Mouse (Mus musculus) cerebellum, postnatal 25 days (tissue): ENCODE measurements around the gene Chil1.

Source experiments
- DNase-seq, 2 experiments: peaks; one replicate each; pipeline ENCODE4 v3.0.0; 2021; ENCODE audit warnings: mixed read lengths in 2 of 2

Gene Chil1

DNA sequence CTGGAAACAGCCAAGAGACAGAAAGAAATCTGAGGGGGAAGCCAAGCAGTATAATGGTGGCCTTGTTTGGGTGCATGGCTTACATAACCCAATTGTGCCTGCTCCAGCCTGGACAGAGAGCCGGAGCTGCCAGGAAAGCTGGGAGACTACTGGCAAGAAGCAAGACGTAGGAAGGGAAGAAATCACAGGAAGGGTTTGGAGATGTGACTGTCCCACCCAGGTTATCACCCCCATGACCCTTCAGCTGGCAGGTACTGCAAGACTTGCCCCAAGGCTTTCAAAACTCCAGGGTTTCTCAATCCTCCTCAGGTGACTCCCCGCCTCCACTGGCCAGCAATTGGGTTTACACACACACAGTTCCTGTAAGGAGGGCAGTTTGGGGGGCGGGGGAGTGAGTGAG is at the start of gene Chil1:
Chil1 (plus strand) TSS at position 152 of the 400 bp plus-strand sequence.
- DNase-seq, result peak in 1 of 2 experiments; percentile 46

DNA sequence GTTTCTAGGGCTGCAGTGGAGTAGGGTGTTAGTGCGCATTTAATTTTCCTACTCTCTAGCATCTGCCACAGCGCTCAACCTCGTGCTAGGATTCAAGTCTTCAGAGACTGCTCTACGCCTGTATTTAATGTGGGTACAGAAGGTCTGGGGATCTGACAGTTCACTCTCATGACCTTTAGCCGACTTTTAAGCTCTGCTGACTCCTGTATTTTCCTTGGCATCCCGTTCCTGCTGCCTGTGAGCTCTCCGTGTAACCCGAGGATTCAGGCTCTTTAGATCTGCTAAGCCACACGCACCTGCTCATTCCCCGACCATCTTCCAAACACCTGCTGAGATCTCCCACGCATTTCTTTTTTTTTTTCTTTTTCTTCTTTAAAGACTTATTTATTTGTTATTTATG is 48.7 kb upstream of the Chil1 start:
- DNase-seq, result no peak

DNA sequence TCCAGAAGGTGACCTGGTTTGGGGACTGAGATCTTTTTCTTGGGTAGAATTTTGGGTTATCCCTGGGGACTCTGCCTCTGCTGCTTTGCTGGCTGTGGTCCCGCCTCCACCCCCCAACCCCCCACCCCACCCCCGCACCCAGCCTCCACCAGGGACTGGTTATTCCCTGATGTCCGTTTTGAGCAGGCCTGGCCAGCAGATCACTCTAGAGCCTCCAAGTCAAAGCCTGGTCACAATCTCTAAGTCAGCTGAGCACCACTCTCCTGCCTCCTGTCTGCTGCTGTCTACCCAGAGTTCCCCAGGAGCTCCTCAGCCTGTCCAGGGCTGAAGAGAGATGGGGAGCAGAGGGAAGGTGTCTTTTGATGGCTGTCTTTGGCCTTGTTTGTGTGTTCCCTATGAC is 45.6 kb upstream of the Chil1 start:
- DNase-seq, result no peak

DNA sequence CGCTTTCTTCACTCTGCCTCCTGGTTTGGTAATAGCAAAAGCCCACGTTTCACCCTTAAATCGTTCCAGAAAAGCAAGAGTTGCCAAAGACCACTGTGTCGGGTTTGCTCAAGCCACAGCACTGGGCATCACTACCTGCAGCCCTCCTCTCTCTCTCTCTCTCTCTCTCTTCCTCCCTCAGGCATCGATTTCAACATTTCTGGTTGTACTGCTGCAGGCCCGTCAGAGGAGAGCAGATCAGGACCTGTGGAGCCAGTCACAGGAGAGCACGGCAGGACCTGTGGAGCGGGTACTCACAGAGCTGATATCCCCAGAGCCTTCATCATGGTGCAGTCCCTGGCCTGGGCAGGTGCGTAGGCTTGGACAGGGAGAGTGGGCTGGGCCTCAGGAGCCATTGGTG is 43.6 kb upstream of the Chil1 start:
- no peak for DNase-seq

DNA sequence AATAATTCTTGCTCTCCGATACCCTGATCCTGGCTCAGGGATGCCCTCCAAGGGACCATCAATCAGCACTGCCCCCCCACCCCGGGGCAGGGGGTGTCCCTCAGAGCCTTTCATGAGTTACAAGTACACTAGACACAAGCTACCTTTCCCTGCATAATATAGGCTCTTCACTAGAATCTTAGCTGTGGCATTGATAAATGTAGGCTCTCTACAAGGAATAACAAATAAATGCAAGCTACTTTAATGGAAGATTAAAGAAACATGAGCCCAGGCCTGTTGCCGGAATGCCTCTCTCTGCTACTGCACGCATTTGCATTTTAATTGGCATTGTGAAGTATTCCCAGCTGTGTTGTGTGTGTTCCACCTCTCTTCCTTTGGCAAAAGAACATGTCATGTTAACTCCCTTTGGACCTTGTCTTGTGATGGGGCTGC is 39.6 kb upstream of the Chil1 start:
- no peak for DNase-seq

DNA sequence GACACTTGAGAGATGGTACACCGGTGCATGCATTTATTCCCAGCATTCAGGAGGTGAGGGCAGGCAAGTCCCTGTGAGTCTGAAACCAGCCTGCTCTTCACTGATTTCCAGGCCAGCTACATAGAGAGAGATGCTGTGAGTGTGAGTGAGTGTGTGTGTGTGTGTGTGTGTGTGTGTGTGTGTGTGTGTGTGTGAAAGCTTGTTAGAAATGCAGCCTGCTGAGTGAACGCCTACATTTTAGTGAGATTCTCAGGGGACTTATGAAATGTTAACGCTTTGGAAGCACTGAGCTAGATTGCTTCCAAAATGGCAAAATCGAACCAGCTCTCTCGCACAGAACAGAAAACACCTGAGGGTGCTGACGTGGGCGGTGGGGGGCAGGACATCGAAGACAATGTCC is 35.9 kb upstream of the Chil1 start:
- DNase-seq, result no peak

DNA sequence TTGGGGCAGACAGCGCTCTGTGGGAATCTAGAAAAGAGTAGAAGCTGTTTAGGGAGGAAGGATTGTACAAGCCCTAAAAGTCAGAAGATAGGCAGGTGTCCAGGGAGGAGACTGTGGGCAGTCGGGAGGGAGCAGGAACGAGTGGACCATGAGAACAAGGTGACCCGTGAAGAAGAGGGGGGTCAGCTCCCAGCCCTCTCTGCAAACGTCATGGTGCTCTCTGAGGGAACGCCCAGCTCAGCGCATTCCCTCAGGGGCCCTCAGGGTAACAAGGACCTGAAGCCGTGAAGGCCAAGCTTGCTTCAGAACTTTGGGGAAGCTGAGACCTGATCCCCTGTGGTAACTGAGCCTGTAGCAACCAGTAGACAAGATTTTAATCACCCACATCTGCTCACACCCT is 31.9 kb upstream of the Chil1 start:
- DNase-seq, result no peak

DNA sequence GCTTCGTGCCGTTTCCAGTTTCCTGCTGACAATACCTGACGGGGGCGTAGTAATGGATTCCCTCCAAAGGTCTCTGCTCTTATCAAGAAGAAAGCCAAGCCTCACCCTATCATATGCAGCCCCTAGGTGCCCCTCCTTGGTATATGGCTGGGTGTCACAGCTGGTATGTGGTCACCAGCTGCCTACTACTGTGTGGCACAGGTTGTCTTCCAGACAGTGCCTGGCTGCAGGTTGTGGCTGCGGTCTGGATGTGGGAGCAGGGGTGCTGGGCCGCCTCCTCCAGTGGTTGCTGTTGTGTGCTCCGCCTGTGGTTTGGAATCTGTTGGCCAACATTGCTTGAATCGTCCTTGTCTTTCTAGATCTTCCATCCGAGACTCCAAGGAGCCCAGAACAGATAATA is 31.2 kb upstream of the Chil1 start:
- no peak for DNase-seq

DNA sequence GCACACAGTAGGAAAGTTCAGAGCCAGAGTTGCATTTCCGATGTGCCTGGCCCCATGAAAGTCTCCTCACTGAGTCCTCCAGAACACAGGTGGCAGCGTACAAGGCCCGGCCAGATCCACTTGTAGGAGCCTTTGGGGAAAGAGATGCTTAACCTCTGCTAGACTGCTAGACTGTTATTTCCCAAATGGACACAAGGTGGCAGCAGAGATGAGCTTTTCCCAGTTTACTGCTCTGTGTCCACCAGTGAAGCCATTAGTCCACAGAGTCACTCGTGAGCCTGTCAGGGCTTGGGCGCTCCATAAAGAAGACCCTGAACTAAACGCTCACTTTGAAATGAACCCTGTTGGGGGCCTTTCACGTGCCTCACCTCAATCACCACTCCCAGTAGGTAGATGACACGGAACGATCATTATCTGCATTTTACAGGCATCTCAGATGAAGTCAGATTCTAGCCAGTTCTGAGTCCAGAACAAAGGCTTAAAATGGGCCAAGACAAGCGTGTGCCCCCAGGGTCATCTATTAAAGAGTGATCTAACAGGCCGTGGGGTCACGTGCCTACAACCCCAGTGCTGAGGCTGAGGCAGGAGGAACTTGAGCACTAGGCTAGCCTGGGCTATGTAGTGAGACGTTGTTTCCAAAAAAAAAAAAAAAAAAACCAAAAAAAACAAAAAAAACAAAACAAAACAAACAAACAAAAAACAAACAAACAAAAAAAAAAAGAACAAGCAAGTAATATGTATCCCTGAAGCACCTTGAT is 30.1 kb upstream of the Chil1 start:
- DNase-seq, result peak; percentile 85 to 92

DNA sequence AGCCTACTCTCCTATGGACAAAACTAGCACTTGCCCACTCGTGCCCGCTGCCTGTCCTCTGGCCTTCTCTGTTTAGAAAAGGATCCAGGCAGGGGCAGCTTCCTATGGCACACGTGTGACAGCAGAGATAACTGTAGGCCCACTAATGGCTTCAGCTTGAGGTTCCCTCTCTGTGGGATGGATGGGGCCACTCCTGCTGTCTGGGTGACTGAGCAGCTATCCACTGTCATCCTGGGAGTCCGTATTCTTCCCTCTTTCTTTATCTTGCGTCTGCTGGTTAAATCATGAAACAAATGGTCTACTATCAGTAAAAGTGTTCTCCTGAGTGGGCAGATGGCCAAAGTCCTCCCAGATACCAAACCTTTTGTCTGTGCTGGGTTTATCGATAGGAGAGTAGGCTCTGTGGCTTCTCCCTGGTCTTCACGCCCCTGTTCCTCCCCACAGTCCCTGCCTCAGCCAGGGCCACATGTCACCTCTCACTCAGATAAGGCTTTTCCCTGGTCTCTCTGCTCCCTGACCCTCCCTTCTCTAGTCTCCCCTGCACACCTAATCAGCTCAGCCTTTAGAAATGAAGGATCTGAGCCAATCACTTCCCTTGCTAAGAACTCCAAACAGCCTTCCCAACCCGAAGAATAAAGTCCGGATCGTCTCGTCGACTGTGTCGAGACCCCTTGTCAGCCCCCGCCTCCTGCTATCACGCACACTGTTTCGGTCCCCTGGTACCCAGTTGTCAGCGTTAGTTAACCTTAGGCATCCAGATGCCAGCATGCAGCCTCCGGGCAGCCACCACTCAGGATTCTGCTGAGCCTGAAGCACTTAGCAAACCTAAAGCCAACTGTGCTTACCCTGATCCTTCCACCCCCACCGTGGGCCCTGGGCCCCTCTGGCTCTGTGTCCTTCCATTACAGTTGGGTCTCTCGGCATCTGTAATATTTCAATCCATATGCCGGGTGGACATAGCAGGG is 29.1 kb upstream of the Chil1 start:
- no peak for DNase-seq

DNA sequence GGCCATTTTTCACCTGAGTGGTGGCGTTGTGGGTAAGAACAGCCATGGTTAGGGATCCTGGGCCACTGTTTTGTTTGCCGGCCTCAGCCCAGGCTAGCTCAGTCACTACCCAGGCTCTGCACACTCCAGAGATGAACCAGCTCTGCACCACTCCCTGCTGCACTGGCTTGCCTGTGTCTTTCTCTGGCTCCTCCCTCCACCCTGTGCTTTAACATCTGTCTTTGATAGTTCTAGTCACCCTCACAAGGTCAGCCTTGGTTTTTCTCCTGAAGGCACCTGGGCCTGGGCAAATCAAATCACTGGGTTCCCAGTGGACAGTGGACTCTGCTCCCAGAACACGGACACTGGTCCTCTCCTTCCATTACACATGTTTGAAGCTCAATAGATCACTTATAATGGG is 27.9 kb upstream of the Chil1 start:
- DNase-seq, result no peak

DNA sequence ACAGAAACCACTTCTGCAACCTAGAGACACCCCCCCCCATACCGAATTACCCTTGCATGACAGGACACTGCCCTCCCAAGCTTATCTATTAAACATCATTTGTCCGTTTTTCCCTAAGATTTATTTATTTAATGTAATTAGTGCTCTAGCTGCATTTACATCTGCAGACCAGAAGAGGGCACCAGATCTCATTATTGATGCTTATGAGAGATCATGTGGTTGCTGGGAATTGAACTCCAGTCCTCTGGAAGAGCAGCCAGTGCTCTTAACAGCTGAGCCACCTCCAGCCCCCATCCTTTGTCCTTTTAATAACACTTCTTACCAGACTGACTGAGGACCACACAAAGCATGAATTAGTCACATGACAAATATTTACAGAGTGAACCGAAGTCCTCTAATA is 27.3 kb upstream of the Chil1 start:
- no peak for DNase-seq

DNA sequence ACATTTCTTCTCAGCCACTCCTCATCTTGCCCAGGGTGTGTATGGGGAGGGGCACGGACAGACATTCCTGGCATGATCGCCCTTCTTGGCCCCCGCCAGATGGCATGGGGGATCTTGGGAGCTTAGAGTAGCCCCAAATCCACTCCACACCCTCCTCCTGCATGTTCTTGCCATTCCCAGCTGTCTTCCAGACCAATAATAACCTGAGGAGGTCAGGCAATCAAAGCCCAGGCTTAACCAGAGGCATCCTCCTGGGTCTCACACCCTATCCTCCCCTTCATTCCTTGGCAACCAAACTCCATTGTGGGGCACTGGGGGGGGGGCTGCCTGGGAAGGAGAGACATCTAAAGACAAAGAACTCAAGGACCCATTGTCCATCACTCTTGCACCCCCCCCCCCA is 21.6 kb upstream of the Chil1 start:
- DNase-seq, result no peak

DNA sequence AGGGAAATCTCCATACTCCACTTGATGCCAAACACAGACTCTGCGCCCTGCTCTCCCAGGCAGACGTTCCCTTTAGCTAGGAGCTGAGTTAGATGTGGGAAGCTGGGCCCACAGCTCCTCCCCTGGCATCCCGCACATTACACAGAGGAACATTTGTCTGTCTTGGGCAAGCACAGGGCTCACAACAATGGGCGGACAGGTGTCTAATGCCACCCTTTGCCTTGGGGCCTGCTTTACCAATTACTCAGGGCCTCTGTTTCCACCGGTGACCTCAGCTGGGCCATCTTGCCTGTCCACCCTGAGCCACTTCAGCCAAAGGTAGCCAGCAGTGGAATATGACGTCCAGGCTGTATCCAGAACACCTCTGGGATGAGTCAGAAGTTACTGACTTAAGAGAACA is 20.6 kb upstream of the Chil1 start:
- DNase-seq, result no peak

DNA sequence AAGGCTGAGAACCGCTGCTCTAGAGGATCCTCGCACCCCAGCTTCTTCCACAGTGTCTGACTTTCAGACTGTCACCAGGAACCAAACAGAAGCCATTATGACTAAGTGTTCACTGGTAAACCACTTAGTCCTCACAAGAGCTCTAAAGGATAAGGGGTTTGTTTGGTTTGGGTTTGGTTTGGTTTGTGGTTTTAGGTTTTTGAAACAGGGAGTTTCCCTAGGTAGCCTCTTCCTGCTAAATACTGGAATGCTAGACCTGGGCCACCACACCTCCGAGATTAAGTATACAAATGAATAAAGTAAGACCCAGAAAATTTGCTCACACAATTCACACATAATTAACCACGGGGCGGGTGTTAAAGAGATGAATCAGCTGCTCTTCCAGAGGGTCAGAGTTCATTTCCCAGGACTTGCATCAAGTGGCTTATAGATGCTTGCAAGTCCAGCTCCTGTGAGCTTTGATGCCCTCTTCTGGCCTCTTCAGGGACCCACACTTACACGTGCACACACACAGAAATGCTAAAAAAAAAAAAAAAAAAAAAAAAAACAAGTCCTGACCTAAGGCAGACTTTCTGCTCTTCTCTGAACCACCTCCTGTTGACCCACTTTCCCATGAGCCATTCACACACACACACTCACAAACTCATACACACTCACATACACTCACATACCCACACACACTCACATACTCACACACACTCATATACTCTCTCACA is 19.3 kb upstream of the Chil1 start:
- no peak for DNase-seq

DNA sequence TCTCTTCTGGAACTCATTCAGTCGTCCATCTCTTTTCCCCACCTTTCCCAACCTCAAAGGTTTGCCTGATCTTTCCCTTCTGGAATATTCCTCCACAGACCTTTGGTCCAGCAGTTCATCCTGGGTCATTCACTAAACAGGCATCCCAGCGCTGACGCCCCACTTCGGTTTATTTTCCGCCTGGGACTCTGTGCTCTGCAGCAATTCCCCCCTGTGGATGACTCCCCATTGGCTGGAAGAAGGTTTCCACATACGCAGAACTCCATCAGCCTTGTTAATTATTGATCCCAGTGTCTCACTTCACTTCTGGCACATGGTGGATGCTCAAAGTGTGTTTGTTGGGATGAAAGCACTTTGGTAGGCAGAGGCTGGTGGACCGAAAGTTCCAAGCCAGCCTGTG is 18.5 kb upstream of the Chil1 start:
- no peak for DNase-seq

DNA sequence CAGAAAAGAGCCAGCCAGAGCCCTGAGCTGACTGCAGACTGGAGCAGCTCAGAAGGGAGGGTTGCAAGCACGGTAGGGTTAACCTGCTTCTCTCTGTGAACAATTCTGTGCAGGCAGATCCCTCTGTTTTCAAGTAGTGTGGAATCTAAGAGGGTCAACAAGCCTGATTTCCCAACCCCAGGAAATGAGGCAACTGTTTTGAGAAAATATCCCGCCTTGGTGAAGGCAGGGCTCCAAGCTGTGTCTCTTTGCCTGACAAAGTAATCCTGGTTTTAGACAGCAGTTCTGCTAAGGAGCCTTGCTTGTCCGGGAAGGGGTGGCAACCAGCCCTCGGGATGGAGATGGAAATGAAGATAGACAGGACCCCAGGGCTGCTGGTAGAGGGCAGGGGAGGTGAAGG is 17.5 kb upstream of the Chil1 start:
- DNase-seq, result no peak

DNA sequence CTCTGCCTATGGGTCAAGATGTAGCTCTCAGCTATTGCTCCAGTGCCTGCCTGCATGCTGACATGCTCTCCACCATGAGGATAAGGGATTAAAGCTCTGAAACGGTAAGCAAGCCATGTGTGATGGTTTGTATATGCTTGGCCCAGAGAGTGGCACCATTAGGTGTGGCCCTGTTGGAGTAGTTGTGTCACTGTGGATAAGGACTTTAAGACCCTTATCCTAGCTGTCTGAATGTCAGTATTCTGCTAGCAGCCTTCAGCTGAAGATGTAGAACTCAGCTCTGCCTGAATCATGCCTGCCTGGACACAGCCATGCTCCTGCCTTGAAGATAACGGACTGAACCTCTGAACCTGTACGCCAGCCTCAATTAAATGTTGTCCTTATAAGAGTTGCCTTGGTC is 15.4 kb upstream of the Chil1 start:
- DNase-seq, result no peak

DNA sequence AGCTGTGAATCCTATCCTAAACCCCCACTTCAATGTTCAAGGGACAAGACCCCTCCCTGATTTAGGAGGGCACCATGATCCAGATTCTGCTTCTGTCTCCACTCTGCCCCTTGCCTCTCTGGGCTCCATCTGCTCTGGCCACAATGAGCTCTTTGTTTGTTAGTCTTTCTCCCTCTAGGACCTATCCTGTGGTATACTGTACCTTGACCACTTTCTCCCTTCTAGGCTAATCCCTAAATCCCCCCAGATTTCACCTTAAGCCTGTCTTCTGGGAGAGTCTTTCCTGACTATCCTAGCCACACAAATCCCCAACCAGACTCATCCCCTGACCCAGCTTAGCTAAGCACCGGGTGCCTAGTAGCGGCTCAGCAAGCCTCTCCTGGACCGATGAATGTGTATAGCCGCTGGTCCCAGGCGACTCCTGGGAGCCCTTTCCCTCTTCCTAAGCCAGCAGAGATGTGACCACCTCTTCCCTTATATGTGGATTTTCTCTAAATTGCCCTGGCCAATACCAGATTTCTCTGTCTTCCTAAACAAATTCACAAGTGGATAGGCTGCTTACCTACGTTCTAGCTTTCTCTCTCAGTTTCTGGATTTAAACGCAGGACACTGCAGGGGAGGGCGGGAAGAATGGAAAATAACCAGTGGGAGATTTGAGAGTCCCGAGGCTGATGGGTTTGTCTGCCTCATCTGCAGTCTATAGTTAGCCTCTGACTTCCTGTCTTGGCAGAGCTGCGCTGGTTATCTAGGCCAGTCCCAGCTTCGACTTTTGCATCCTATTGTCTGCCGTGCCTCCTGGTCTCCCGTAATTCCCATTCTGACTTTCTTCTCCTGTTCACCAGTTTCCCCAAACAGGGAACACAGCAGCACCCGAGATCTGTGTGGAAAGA is 14.3 kb upstream of the Chil1 start:
- DNase-seq, result peak; percentile 62 to 72

DNA sequence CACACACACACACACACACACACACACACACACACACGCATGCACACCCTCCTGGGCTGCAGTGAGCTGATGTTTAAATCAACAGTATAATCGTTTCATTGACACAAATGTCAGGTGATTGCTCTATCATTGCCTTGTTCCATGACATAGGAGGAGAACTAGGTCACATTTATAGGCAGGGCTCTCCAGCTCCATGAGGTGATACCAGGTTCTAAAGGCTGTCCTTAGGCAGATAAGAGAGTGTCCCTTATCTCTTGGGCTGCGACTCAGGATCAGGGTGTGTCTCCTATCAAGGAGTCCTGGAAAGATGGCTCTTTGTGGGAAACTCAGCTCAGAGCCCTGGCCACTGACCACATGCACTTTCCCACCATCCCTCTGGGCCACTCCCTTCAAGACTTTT is 13.4 kb upstream of the Chil1 start:
- DNase-seq, result no peak

DNA sequence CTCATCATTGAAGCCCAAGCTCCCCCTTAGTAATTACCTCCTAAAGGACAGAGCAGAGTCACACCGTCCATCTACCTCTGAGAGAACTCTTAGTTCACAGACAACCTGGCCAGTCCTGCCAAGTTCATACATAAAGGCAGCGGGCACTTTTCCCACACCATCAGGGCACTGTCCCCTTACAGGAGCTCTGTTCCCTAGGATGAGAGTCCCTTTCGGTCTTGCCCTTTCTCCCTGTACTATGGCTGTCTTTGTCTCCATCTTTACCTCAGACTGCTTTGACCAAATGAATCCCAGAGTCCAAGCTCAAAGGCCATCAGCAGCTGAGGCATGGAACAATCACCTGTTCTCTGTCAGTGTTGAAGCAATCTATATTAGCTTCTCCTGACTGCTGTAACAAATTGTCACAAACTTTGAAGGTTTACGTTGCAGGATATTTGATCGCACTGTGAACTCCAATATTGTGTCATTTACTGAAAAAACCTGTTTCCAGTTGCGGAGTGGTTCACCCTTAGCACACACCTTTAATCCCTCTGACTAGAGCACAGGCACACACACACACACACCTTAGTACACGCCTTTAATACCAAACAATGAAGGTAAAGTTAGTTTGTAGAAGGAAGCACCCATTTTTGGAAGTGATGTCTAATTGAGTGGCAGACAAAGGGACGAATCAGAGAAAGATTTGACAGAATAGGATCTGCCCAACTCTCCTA is 12.8 kb upstream of the Chil1 start:
- no peak for DNase-seq

DNA sequence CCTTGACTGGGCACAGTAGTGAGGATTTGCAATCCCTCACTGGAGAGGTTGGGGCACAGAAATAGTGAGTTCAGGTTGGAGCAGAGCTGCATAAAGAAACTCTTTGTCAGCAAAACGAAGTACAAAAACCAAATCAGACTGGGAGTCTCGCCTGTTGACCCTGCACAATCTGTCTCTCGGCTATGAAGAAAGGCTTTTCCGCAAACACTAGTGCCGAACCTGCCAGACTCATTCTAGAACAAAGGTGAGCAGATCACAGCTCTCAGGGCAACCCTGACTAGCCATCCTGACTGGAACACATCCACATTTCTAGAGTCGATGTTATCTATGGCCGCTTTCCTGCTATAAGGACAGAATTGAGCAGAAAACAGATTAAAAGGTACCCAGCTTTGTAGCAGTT is 8.9 kb upstream of the Chil1 start:
- DNase-seq, result no peak
